Mouse (Mus musculus) monocyte, adult 59 days (primary cell): ENCODE data around the gene Fbxo42. TPM values are rescaled to one million over a fixed set of nuclear protein-coding genes. Genes with fewer than 3 reads are reported as not detected.

Experiments
- total RNA-seq, 2 experiments: library from RNA; stranded (reverse); gene quantifications; one replicate each; pipeline ENCODE4 v1.2.4; 2023

Fbxo42 gene
- 10 to 100 TPM; 20.6 to 23.6 TPM for total RNA-seq

GRCm38 (mm10) chr4:141147112-141148008 lies at the start of gene Fbxo42:
Gene Fbxo42 (plus strand): TSS chr4:141147913.

DNA sequence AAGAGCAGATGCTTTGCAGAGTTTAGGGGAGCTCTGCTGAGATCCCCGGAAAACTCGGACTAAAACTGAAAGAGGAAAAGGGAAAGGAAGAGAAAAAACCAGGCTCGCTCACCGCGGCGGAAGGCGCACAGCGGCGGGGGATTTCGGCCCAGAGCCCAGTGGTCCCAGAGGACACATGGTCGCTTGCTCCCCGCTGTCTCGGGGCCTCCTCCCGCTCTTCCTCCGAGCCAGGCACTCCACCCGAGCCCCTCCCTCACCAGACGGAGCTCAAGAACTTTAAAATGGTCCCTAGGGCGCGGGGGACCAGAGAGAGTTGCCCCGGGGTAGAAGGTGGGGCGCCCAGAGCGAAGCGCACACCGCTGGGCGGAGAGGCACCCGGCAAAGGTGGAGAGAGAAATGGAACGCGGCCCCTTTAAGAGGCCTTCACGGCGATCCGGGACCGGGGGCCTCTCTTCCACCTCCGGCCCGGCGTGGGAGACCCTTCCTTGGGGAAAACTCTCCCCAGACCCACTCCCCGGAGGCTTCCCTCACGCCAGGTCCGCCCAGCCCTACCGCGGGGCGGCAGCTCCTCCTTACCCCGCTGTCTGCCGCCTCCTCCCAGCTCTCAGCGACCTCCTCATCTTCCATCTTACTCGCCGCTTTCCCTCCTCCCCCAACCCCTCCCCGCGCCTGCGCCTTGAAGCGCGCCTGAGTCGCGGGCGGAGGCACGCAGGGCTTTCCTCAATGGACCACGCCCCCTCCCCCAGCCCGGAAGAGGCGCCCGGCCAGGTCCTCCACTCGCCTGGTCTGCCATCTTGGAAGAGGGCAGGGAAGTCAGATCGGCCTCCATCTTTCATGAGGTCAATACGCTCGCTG lies 8.4 kb upstream of the Fbxo42 start, which contains the start of gene Szrd1:
Gene Szrd1, minus strand, starts transcription at position 660 of the 855 bp plus-strand sequence.

GRCm38 (mm10) chr4:141213770-141214336 lies 66.1 kb downstream of the Fbxo42 start, which contains the start of gene Rsg1:
Gene Rsg1 (plus strand): TSS chr4:141213956.

GRCm38 (mm10) chr4:141239388-141240125 lies 91.8 kb downstream of the Fbxo42 start, which contains the start of gene Arhgef19:
Gene Arhgef19 (plus strand): TSS chr4:141239499.

Other genes with a start within 250 kb of the Fbxo42 start
- gene Padi2, start 241.6 kb upstream of the Fbxo42 start, total RNA-seq = 100 to 1,000 TPM; 106 to 111 TPM
- gene Sdhb, start 186.7 kb upstream of the Fbxo42 start, total RNA-seq = 100 to 1,000 TPM; 115 to 124 TPM
- 100 to 1,000 TPM; 171 to 207 TPM for gene Atp13a2, start 161.0 kb upstream of the Fbxo42 start, total RNA-seq
- under 1 TPM in 1 of 2 experiments, not detected in 1; 0.82 TPM for gene Mfap2, start 137.5 kb upstream of the Fbxo42 start, total RNA-seq
- 10 to 100 TPM in 1 of 2 experiments, 1 to 10 TPM in 1; 9.9 to 11.1 TPM for gene Crocc, start 87.4 kb upstream of the Fbxo42 start, total RNA-seq
- gene Necap2, start 69.6 kb upstream of the Fbxo42 start, total RNA-seq = 100 to 1,000 TPM; 122 to 140 TPM
- not detected for gene Spata21, start 59.6 kb upstream of the Fbxo42 start, total RNA-seq
- gene Szrd1, start 8.1 kb upstream of the Fbxo42 start, total RNA-seq = 100 to 1,000 TPM; 132 to 139 TPM
- gene Rsg1, start 66.0 kb downstream of the Fbxo42 start, total RNA-seq = under 1 TPM; 0.46 to 0.68 TPM
- 1 to 10 TPM in 1 of 2 experiments, not detected in 1; 1.2 TPM for gene Arhgef19, start 91.6 kb downstream of the Fbxo42 start, total RNA-seq
- 1 to 10 TPM; 1.3 to 4.7 TPM for gene Epha2, start 153.3 kb downstream of the Fbxo42 start, total RNA-seq
- gene Fam131c, start 220.3 kb downstream of the Fbxo42 start, total RNA-seq = not detected